Mouse (Mus musculus) layer of hippocampus, postnatal 36 days (tissue): ENCODE measurements around the gene Baz1a. TPM values are rescaled to one million over a fixed set of nuclear protein-coding genes. Genes with fewer than 3 reads are reported as not detected.

Source experiments
- DNase-seq, 2 experiments: peaks; one replicate each; pipeline ENCODE4 v3.0.0; 2022
- total RNA-seq, 2 experiments: library from RNA; stranded (reverse); gene quantifications; 2 replicates each; pipeline ENCODE4 v1.2.3; 2021

The Baz1a gene
- 1 to 10 TPM; 1.1 to 2.3 TPM for total RNA-seq

GRCm38 (mm10) chr12:55013626-55014398, at the start of gene Baz1a:
Gene Baz1a (minus strand): TSS chr12:55014348.
- no peak for DNase-seq

GRCm38 (mm10) chr12:55062141-55062540, 48.0 kb upstream of the Baz1a start:
- DNase-seq: no peak

- DNase-seq: no peak
Observed at GRCm38 (mm10) chr12:55061006-55061405, 46.9 kb upstream of the Baz1a start.

- DNase-seq: no peak
Observed at GRCm38 (mm10) chr12:55060212-55060898, 46.2 kb upstream of the Baz1a start.

- DNase-seq: no peak
Observed at GRCm38 (mm10) chr12:55059812-55060211, 45.7 kb upstream of the Baz1a start.

- no peak for DNase-seq
Observed at GRCm38 (mm10) chr12:55058865-55059615, 44.9 kb upstream of the Baz1a start.

- DNase-seq: no peak
Observed at GRCm38 (mm10) chr12:55056703-55057102, 42.6 kb upstream of the Baz1a start.

- no peak for DNase-seq
Observed at GRCm38 (mm10) chr12:55054551-55055241, 40.5 kb upstream of the Baz1a start.

- DNase-seq: no peak
Observed at GRCm38 (mm10) chr12:55053267-55053666, 39.1 kb upstream of the Baz1a start.

GRCm38 (mm10) chr12:55051210-55052173, 37.3 kb upstream of the Baz1a start:
- DNase-seq: no peak

- no peak for DNase-seq
Observed at GRCm38 (mm10) chr12:55049731-55050353, 35.7 kb upstream of the Baz1a start.

- no peak for DNase-seq
Observed at GRCm38 (mm10) chr12:55041011-55041410, 26.9 kb upstream of the Baz1a start.

- no peak for DNase-seq
Observed at GRCm38 (mm10) chr12:55027088-55027487, 12.9 kb upstream of the Baz1a start.

- no peak for DNase-seq
Observed at GRCm38 (mm10) chr12:55023284-55023683, 9.1 kb upstream of the Baz1a start.

GRCm38 (mm10) chr12:55019421-55019877, 5.3 kb upstream of the Baz1a start:
- no peak for DNase-seq

- no peak for DNase-seq
Observed at GRCm38 (mm10) chr12:55017119-55017721, 3.1 kb upstream of the Baz1a start.

- DNase-seq: no peak
Observed at GRCm38 (mm10) chr12:55016339-55017118, 2.4 kb upstream of the Baz1a start.

- DNase-seq: no peak
Observed at GRCm38 (mm10) chr12:55015428-55015827, 1.3 kb upstream of the Baz1a start.

GRCm38 (mm10) chr12:55013031-55013430, 1.1 kb downstream of the Baz1a start:
- DNase-seq: no peak
